Mouse (Mus musculus) c-Kit-positive CD71-positive TER-119-negative erythroid progenitor cells, embryonic 14.5 days (primary cell): ENCODE results near the gene Cep104.

ENCODE experiments used
- DNase-seq: peaks from one replicate; pipeline ENCODE4 v3.0.0-alpha.2; 2013; ENCODE audit warnings: low read depth

The Cep104 gene

DNA sequence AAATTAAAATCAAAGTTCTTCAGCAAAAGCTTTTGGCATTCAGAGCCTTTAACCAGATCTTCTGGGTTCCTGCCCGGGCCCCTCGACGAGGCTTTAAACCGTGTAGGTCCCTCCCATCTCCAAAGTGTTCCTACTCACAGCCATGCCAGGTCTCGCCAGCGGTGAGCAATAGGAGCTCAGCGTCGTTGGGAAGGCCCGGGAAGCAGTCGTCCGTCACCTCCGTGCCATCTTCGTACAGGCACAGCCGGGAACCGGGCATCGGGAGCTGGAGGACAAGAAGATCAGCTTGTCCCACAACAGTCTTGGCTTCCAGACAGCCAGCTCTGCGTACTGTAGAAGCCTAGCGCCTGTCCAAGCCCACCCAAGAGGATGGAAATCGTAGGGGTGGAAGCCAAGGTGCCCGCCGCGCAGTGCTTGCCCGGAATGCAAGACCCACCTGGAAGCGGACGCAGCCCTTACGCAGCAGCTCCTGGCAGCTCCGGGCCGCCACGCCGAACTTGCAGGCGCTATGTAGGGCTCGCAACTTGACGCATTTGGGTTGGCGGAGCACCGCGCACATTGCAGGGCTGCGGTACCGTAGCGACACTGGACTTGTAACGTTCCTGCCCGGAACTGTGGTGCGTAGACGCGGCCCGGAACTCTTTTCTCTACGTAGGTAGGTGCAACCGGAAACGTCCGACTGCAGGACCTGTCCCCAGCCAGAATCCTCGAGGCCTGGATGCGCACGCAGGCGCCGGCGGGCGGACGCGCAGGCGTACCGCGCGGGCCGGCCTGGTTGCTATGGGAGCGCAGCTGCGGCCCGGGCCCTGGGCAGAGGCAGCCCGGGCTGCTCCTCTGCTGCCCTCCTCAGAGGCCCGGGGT, at the start of gene Cep104, which contains the start of gene Dffb:
TSS of gene Cep104 (plus strand) at position 764 of the 861 bp plus-strand sequence.
TSS of gene Dffb (minus strand) at position 696 of the 861 bp plus-strand sequence.
- peak; percentile 85 for DNase-seq

DNA sequence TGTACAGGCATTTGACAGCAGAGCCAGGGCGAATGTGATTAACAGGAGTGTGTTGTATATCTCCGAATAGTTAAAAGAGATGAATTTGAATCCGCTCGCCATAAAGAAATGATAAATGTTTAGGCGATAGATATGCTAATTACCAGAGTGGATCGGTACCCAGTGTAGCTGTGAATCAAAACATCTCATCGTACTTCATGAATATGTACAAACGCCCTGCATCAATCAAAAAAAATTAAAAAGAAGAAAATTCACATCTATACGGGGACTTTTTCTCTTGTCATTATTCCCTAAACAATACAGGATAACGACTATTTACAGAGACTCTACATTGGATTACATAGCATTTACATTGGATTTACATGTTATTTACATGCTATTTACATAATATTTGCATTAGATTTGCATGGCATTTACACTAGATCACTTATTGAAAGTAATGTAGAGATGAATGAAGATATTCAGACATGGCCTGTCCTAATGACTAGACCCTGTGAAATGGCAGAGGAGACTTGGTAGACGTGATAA, 46.2 kb upstream of the Cep104 start:
- no peak for DNase-seq

DNA sequence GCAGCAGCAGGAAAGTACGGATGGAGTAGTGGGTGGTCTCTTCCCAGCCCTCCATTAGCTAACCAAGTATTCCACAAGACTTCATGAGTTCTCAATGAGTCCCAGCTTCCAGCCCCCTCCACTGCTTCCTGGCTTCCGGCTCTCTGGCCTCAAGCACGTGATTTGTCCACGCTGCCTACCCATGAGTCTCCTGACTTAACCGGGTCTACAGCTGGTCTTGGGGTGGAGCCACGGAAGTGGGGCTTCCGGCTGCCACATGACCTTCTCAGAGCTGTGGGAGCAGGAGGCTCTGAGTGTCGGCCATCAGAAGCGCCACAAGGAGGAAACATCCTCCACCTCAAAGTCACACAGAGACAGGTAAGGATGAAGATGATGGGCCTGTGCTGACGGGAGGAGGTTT, 45.6 kb upstream of the Cep104 start:
- DNase-seq: no peak

- no peak for DNase-seq
Measured at GRCm38 (mm10) chr4:153929921-153930320, 45.1 kb upstream of the Cep104 start.

- DNase-seq: no peak
Measured at GRCm38 (mm10) chr4:153943243-153943642, 31.8 kb upstream of the Cep104 start.

DNA sequence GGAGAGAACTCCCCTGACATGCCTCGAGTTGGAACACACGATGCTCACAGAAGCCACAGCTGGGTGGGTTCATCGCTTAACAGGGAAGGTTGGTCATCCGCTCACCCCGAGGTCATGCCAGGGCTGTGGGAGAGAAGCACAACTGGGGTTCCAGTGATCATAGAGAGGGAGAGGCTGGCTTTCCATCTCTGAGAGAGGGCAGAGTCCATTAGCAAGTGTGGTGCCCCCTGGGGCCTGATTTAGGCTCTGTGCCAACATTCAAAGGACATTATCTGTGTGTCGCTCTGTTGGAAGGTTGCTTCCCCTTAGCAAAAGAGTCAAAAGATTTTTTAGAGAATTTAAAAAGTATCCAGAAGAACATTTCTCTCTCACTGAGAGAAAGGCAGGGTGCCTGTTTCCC, 30.7 kb upstream of the Cep104 start:
- DNase-seq: no peak

DNA sequence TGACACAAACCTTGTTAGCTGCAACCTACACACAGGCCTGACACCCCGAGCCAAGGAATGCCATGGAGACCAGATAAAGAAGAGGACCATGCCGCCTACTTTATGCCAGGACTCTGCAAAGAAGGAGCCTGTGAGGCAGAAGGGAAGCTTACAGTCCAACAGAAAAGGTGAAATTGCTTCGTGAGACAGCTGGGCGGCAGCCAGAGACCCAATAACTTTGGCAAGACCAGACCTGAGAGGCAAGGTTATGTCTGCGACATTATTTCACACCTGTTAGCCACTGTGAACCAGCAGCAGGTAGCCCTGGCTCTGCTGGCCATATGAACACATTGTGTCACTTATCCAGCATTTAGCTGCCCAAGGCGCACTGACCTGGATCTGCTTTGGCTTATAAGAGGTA, 29.3 kb upstream of the Cep104 start:
- DNase-seq: no peak

- DNase-seq: no peak
Measured at GRCm38 (mm10) chr4:153950372-153950771, 24.6 kb upstream of the Cep104 start.

- DNase-seq: no peak
Measured at GRCm38 (mm10) chr4:153951150-153951549, 23.8 kb upstream of the Cep104 start.

GRCm38 (mm10) chr4:153951692-153952091, 23.3 kb upstream of the Cep104 start:
- no peak for DNase-seq

- no peak for DNase-seq
Measured at GRCm38 (mm10) chr4:153955651-153956050, 19.3 kb upstream of the Cep104 start.

GRCm38 (mm10) chr4:153956569-153957405, 18.2 kb upstream of the Cep104 start, which contains the start of gene A430005L14Rik:
Gene A430005L14Rik (plus strand): TSS chr4:153957237.
- peak; percentile 90 for DNase-seq

- no peak for DNase-seq
Measured at GRCm38 (mm10) chr4:153957444-153958250, 17.3 kb upstream of the Cep104 start.

- no peak for DNase-seq
Measured at GRCm38 (mm10) chr4:153962631-153963030, 12.4 kb upstream of the Cep104 start.

DNA sequence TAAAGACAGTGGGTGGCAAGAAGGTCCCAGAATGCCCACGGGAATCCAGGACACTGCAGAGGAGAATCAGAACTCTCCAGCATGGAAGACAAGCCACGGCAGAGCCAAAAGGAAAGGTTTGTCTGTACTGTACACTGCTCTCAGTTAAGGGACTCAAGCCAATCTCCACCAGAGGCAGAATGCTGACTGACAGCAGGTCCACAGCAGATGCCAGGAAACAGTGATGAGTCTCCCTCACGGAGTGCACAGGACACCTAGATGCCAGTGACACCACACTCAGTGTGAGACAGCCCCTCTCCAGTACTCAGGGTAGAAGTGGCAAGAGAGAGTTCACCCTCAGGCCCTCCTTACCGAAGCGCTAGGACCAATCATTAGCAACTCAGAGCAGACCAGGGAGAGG, 8.3 kb upstream of the Cep104 start:
- DNase-seq: no peak

DNA sequence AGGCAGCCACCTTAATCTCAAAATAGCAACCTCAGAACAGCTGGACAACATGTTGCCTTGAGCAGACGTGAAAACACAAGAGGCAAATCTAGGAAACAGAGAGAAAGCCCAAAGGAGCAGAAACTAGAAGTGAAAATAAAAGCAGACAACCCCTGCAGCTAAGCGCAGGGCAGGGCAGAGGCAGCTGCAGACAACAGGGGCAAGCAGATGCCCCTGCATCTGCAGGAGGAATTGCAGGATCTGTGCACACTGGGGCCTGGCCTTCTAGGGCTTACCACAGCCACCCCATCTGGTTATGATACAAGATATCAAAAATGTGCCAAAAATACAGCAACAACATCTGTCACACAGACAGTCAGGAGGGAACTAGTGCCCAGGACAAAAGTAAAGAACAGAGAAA, 7.4 kb upstream of the Cep104 start:
- no peak for DNase-seq

GRCm38 (mm10) chr4:153968063-153968462, 6.9 kb upstream of the Cep104 start:
- DNase-seq: no peak

- no peak for DNase-seq
Measured at GRCm38 (mm10) chr4:153975292-153975662, 283 bp downstream of the Cep104 start.

DNA sequence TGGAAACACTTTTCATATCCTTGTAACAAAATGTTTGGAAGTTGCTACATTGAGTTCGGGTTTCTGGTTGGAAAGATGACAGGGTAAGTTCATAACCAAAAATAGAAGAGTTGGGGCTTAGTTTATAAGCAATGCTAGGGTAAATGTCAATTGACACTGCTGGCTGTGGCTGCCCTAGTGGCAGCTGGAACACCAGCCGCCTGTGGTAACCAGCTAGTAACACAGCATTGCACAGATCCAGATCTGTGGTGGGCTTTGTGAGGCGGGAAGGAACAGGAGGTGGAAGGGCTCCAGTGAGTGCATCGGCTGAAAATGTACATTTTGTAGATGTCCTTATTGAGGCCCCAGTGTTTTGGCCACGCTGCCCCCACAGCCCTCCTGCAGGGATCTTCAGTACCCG, 774 bp downstream of the Cep104 start:
- DNase-seq: no peak

- no peak for DNase-seq
Measured at GRCm38 (mm10) chr4:153979243-153979642, 4.2 kb downstream of the Cep104 start.

GRCm38 (mm10) chr4:153980470-153980869, 5.5 kb downstream of the Cep104 start:
- DNase-seq: no peak

- DNase-seq: no peak
Measured at GRCm38 (mm10) chr4:153992715-153993114, 17.7 kb downstream of the Cep104 start.
